Mouse (Mus musculus) cerebellum, postnatal 14 days (tissue): ENCODE data around the gene Klhdc8a.

ENCODE experiments used
- DNase-seq, 2 experiments: peaks; one replicate each; pipeline ENCODE4 v3.0.0; 2021; ENCODE audit warnings: mixed read lengths in 2 of 2

The Klhdc8a gene

DNA sequence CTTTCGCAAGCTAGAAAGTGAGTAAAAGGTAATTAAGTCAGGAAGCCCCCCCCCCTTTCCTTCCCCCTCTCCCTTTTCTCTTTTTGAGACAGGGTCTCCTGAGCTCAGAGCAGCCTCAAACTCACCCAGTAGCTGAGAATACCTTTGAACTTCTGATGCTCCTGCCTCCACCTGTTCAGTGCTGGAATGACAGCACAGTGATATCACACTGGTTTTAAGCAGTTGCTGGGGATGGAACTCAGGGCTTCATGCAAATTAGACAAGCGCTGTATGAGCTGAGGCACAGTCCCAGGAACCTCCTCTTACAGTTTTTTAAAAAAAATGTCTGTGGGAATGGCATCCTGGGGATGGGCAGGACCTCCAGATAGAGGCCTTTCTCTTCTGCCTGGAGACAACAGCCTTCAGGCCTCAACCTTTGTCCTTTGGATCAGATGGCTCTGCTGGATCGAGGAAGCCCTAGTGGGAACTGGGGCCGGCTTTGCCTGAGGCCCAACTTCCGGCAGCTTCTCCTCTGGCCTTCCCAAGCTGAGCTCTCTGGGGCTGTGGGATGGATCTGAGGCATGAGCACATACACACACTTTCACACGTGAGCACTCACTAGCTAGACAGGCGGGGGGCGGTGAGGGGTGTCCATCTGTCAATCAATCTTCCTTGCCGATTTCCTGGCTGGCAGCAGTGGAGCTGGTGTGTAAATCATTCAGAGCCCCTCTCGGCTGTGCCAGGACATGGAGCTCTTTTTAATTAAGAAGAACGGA is 7.3 kb upstream of the Klhdc8a start:
- DNase-seq: peak; percentile 49 to 52

DNA sequence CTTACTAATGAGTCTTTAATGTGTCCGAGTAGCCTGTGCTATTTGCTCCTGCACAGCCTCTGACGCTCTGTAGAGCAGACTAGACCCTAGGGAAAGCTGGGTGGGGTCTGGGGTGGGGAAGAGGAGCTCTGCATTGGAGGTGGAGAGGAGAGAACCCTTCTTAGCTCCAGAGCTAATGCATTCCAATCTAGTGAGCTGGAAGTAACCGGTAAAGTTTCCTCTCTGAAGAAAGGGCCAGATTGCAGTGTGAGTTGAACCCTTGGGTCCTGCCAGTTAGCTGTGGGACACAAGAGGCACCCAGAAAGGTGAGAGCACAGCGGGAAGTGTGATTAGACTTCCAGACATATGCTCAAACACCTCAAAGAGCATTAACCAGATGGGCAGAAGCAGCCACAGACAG is 6.7 kb upstream of the Klhdc8a start:
- no peak for DNase-seq

DNA sequence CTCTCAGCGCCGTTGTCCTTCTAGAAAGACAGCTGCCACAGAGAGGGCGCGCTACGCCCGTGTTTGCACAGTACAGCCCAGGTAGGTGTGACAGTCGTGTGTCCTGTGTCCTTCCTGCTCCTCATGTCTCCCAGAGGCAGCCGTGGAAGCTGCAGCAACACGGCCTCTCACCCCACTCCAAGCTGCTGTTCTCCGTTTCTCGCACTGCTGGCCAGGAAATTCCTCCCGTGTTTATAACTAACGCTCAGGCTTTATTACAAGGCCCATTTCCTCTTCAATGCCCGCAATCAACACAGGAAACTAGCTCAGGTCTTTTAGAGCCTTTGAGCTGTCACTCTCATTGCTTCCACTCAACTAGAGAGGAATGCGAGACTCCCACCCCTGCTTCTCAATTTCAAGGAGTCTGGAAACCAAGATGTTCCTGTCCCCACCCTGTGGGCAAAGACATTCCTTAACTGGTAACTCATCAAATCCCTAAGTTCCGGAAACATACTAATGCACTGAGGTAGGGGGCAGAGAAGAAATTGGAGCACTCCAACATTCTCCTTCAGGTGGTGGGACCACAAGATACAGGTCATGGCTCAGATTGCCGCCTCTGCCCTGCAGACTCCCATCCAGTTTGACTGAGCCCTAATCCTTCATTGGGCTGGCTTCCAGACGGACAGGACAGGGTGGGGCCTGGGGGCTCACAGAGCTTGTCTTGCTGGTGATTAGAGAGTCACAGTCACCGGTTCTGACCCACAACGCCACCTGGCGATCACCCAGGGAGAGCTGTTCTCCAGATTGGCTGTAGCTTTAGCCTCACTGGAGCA is 5.9 kb upstream of the Klhdc8a start:
- peak; percentile 71 to 83 for DNase-seq

DNA sequence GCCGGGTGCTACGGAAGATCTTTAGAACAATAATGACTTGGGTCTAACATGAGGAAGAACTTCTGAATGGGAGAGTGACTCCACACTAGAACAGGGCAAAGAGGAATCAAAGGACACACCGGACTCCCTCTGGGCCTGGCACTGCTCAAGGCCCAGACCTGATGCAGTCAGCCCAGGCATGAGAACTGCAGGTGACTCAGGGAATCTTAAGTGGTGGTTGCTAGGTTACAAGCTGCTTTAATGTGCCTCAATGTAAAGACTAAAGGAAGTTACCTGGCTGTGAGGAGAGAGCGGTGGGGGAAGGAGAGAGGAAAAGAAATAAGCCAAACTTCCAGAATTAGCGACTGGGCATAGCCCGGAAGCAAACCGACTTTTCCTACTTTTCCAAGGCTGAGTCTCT is 2.9 kb upstream of the Klhdc8a start:
- no peak for DNase-seq

DNA sequence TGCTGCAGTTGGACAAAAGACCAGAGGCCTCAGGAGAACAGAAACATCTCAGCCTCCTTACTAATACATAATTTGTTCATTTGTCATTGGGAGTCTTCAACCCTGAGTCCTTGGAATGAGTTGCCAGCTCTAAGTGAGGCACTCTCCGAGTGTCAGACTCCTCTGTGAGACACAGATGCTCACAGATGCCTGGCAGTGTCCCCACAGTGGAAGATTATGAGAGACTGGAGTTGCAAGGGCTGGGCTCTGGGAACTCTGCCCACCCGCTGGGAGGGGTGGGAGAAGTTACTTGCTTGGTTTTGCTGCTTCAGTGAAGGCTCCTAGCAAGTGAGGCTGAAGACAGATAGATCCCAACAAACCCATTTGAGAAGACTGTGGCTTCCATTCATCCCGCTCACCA is 2.4 kb upstream of the Klhdc8a start:
- DNase-seq: peak in 1 of 2 experiments; percentile 22

DNA sequence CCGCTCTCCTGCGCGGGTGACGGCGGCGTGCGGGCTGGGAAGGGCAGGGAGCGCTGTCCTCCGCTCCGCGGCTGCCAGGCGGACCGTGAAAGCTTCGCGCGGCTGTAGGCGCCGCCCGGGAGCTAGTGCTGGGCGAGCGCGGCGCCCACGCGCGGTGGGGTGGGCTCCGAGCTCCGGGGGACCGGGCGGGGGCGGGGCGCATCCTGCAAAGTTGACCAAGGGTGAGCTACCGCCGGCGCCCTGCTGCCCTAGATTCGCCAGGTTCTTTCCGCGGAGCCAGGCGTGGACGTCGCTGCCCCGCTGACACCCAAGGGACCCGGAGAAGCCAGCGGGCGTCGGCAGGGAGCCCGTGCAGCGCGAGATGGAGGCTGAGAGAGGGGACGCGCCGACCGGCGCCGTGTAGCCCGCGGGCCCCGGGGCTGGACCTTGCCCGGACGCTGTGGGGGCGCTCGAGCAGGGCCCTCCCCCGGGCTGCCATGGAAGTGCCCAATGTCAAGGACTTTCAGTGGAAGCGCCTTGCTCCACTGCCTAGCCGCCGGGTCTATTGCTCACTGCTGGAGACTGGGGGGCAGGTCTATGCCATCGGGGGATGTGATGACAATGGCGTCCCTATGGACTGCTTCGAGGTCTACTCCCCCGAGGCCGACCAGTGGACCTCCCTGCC is 507 bp downstream of the Klhdc8a start:
- DNase-seq: peak; percentile 66 to 67

DNA sequence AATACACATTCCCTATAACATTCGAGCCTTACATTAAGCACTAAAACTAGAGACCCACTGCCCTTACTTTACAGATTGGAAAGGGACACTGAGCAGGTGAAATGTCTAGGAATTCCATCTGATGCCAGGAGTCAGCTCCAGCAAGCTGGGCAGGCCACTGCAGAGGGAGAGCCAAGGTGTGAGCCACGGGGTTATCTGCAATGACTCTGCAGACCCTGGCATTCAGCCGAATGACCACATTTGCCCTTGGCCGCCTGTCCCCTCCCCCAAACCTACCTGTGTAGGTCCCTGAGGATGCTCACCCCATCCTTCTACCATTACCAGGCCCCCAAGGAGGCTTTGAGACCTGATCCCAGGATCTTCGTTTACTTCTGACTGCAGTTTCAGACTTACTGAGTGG is 1.3 kb downstream of the Klhdc8a start:
- DNase-seq: peak; percentile 71 to 77

DNA sequence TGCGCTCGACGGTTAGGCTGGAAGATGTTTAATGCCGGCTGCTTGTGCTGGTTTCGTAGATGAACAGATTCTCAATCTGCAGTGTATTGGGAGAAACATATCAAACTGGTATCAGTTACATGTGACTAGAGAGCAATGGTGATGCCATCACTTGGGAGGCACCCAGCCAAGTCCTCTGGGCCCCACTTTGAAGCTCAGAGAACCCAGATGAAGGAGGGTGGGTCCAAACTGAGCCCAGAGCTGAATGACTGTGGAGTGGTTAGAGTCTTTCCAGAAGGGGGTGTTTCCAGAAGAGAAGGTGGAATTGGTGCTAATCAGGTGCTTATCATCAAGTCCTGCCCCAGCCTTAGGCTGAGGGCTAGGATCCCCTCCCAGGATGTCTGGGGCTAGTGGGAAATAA is 2.8 kb downstream of the Klhdc8a start:
- DNase-seq: no peak

DNA sequence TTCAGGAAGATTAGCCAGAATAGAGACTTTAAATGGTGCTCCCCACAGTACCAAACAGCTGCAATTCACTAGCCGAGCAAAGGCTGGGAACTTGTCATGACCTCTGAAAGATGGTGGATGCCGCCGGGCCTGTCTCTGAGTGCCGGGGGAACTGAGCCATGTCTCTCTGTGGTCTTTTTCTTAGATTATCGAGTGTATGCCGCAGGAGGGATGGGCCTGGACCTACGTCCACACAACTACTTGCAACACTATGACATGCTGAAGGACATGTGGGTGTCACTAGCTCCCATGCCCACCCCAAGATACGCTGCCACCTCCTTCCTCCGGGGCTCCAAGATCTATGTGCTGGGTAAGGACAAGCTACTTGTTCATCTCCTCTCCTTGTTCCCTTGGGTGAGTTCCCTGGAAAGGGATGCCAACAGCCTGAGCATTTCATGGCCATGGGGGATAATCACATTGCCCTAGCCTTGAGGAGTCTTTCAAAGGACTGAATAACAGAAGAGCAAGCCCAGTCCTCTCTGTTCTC is 4.0 kb downstream of the Klhdc8a start:
- DNase-seq: no peak

DNA sequence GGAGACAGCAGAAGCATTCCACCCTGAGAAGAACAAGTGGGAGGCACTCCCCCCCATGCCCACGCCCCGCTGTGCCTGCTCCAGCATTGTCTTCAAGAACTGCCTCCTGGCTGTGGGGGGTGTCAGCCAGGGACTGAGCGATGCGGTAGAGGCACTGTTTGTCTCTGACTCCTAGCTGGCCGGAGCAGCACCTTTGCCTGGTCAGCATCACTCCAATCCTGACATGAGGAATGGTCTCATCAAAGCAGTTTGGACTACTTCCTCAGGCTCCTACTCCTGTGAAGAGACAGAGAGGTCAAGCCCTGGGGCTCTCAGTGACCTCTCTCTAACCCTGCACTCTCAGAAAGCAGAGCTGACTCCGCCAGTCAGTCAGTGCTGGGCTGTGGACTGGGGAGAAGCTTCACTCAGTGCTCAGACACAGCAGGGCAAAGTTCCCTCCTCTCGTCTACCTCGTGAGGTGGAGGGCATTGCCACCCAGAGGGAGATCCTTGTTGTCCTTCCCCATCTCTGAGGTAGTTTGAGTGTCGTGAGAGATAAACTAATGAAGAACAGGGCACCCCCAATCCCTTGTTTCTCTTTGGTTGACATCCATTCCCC is 6.3 kb downstream of the Klhdc8a start:
- DNase-seq: no peak

DNA sequence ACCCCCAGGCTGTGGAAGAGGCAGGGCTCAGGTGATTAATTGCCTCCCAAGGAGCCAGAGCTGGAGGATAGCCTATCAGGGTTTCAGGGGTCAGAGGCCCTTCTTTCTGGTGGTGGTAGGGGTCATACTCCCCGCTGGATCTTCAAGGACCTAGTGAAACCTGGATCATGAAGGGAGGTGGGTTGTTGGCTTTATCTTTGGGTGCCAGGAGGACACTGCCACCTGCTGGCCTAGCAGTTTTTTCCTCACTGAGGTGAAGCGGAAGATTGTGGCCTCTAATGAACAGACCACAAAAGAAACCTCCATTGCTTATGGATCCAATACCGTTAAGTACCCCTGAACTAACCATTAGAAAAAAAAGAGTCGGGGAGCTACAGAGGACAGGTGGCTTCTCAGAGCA is 7.7 kb downstream of the Klhdc8a start:
- peak; percentile 78 to 83 for DNase-seq

DNA sequence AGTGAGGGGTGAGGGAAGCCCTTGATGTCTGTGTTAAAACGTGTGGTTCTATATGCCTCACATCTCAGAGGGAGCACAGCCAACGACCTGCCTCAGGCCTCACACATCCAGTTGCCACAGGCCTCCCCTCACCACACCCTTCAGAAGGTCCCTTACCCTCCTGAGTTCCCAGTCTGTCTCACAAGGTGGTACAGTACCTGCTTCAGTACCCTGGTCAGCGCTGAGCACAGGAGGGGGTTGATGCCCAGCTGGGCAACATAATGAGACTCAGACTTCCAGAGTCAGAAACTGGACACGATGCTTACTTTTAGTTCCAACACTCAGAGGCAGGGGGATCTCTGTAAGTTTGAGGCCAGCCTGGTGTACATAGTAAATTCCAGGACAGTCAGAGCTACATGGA is 8.4 kb downstream of the Klhdc8a start:
- no peak for DNase-seq

DNA sequence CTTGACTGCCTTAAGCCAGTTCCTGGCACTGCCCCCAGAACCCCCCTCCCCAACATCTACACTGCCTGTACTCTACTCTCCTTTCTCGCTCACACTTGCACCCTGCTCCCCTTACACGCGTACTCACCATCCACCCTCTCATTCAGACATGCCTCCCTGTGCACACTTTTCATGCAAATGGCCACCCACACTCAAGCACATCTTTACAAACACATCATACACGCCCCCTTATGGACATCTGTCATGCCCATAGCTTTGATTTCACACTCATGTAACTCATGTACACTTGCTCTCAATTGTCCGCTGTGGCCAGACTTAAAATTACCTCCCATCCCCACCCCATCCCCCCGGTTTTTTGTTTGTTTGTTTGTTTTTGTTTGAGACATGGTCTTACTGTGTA is 9.5 kb downstream of the Klhdc8a start:
- DNase-seq: no peak

DNA sequence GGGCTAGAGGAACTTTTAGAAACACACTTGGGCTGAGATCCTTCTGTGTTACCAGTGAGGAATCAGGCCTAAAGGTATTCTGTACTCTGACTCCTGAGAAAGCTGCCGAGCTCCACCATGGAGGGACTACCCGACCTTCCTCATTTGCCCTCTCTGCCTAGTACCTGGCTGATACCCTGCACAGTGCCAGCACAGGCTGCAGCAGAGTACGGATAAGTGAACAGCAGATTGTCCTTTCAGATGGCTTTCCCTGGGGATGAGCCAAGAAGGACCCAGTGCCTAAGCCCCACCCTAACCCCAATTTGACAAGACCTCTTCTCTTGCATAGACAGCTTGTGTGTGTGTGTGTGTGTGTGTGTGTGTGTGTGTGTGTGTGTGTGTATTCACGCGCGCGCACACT is 10.2 kb downstream of the Klhdc8a start:
- DNase-seq: peak in 1 of 2 experiments; percentile 38

DNA sequence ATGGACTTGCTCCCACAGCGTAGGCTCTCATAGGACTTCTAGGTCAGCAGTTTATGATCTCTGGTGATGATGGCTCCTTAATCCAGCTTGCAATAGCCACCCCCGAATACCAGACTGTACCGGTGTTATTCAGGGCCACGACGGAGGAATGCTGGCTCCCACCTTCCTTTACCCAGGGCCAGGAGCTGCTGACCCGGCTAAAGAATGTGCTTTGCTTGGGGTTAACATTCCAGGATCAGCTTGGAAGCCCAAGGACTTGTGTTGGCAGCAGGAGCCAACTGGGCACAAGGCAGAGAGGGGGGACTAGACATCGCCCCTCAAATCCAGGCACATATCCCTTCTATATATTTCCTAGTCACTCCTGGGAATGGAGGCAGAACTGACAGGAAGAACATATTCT is 12.3 kb downstream of the Klhdc8a start:
- no peak for DNase-seq

DNA sequence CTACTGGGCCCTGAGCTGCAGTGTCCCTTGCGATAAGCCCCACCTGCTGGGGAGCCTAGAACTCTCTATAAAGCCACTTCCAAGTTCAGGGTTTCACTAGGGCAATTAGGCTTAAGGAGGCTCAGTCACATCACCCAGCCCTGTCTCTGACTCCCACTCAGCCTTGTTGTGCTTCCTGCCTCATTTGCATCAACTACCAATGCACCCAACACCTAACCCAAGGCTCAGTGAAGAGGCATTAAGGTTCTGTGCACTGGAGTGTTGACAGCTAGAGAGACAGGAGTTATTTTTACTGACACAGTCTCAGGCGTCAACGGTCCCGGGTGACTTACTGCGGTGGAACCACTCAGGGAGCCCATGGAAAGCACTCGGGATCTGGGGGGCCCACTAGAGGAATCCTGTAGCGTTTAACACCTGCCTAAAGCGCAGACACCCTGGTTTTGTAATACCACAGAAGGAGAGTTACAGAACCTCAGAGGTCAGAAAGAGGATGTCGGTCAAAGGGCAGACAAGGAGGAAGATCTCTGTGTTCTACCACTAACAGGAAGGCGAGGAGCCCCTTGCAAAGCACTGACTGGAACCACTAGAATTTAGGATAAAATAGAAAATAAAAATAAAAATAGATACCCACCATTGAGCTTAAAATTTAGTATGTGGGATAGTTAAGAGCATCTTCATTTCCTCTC is 12.9 kb downstream of the Klhdc8a start:
- DNase-seq: no peak

DNA sequence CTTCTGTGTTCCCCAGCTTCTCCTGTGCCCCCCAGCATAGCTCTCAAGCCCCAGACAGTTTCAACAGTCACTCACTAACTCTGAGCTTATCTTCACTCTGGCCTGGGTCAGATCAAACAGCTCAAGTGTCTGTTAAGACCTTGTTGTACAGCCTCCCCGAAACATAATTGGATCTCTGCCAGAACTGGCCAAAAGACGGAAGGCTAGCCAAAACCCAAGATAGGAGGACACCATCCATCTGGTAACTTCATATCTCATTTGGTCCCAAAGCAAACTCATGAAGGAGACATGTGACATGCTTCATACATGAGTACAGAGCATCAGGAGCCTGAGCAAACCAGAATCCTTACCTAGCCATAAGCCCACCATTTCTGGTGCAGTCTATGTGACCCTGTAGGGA is 13.6 kb downstream of the Klhdc8a start:
- DNase-seq: no peak

DNA sequence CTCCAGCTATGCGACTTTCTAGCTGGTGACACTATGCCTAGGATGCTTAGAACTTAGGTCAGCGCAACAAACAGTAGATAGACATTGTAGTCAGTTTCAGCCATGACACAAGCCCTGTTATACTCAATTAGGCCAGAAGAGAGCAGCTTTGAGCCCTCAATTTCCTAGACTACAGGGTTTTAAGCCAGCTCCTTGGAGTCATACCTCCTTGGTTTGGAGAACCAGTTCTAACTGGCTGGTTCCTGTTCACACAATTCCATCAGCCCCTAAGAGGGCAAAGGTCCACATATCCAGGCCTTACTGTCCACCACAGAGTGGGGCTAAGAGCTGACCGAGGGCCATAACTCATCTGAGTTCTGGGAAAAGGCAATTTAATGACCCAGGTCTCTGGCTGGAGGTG is 14.3 kb downstream of the Klhdc8a start:
- peak; percentile 82 to 84 for DNase-seq

DNA sequence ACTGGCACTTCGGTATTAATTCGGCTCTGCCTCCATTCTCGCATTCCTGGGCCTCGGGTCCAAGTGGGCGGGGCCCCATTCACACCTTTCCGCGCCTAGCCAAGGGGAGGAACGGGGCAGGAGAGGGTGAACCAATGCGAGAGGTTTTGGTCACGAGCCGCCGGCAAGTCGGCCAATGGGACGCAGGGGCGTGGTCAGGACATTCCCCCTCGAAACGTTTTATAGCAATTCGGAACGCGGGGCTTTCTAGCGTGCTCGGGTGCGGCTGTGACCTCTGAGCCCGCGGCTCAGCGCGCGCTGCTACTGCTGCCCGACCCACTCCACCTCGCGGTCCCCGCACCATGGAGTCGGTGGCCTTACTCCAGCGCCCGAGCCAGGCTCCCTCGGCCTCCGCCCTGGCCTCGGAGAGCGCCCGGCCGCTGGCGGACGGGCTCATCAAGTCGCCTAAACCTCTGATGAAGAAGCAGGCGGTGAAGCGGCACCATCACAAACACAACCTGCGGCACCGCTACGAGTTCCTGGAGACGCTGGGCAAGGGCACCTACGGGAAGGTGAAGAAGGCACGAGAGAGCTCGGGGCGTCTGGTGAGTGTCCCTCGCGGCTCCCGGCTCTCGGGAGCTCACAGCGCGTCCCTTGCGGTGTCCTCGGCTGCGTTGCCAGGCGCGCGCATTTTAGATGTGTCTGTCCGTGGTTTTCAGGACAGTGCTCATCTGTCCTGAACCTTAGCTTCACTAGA is 17.6 kb downstream of the Klhdc8a start, which contains the start of gene Nuak2:
Nuak2 (plus strand) TSS at position 238 of the 736 bp plus-strand sequence.
- DNase-seq: peak; percentile 90 to 91

DNA sequence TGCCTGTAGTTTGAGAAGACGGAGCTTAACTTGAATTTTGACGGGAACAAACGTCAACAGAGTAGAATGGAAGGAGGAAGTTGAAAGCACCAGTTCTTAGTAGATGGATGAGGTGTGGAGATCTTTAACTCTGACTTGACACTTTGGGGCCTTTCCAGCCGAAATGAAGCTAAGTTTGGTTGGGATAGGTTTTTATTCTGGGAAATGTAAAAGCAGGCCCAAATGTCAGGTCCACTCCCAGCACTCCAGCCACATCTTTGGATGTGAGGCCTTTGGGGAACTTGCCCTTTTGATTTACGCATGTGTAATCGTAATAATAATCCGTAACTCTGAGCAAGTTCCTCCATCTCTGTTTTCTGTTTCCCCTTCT is 18.2 kb downstream of the Klhdc8a start:
- DNase-seq: no peak

DNA sequence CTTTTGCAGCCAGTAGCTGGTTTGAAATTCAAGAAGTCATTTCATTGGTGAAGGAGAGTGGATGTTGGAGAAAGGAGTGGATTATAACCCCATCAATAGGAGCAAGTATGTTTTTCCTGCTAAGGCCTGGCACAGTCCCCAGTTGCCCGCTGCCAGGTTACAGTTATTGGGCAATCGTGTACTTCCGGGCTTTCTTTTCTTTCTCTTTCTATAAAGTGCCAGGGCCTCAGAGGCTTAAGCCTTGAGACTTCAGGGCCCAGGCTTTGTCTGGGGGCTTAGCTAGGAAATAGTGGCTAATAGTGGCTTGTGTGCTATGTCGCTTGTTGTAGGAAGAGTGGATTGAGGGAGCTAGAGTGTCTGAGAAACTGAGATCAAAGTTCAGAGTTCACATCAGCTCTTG is 19.0 kb downstream of the Klhdc8a start:
- no peak for DNase-seq
